Mouse (Mus musculus) thymus, postnatal 0 days (tissue): ENCODE measurements around the gene Vmn2r10. TPM values are rescaled to one million over a fixed set of nuclear protein-coding genes. Genes with fewer than 3 reads are reported as not detected.
"Not testable (repeated sequence)": the region's sequence is repeated elsewhere in the genome, so short reads cannot be mapped to it uniquely, and the experiment has no call there.

ENCODE experiments used
- DNase-seq: peaks from one replicate; pipeline ENCODE4 v3.0.0-alpha.2; 2015; ENCODE audit warnings: low spot score
- polyA plus RNA-seq: library from polyadenylated mRNA; unstranded; fragments of >200 nt; fragmentation: Nextera tagmentation; extraction: Ambion mirVana; gene quantifications from 2 replicates; pipeline ENCODE4 v1.2.1, GENCODE M21; 2015

Gene Vmn2r10
- not detected in 2 replicates for polyA plus RNA-seq

- DNase-seq, result not testable (repeated sequence)
These were observed at the start of gene Vmn2r10 for GRCm38 (mm10) chr5:109006427-109006826. Vmn2r10 (minus strand) TSS chr5:109006527.

- DNase-seq, result no peak
These were observed 49.0 kb upstream of the Vmn2r10 start for GRCm38 (mm10) chr5:109055286-109055685.

- no peak for DNase-seq
These were observed 26.3 kb upstream of the Vmn2r10 start for GRCm38 (mm10) chr5:109032591-109032990.

GRCm38 (mm10) chr5:108988924-108989323 lies 17.4 kb downstream of the Vmn2r10 start:
- DNase-seq, result no peak

Other genes with a start within 250 kb of the Vmn2r10 start
- not detected in 2 replicates for gene Rnf212, start 231.5 kb downstream of the Vmn2r10 start, polyA plus RNA-seq
- gene Tmed11, start 211.2 kb downstream of the Vmn2r10 start, polyA plus RNA-seq, result not detected in 2 replicates
- gene Vmn2r8, start 197.7 kb downstream of the Vmn2r10 start, polyA plus RNA-seq, result not detected in 2 replicates
- gene Vmn2r9, start 153.9 kb downstream of the Vmn2r10 start, polyA plus RNA-seq, result not detected in 2 replicates
- not detected in 2 replicates for gene Vmn2r11, start 53.0 kb upstream of the Vmn2r10 start, polyA plus RNA-seq
- not detected in 2 replicates for gene Vmn2r12, start 91.4 kb upstream of the Vmn2r10 start, polyA plus RNA-seq
- not detected in 2 replicates for gene Vmn2r13, start 185.7 kb upstream of the Vmn2r10 start, polyA plus RNA-seq
- gene Vmn2r14, start 218.2 kb upstream of the Vmn2r10 start, polyA plus RNA-seq, result not detected in 2 replicates